Mouse (Mus musculus) splenic B cell, adult 2 months (primary cell): Measurements from ENCODE around the gene Cox7a2l.
A peak's percentile ranks its signal among the peaks of the same experiment; 100 is the strongest.

Experiments used
- DNase-seq: peaks from one replicate; pipeline ENCODE4 v3.0.0-alpha.2; 2011; ENCODE audit warnings: low read depth, low spot score
- H3K27me3 ChIP-seq: 2 replicates; pipeline ENCODE4 v1.6.1; 2012; ENCODE audit warnings: mild to moderate bottlenecking, low read length, moderate library complexity, mixed read lengths; ENCODE audit not compliant: control insufficient read depth, poor library complexity, insufficient read depth, severe bottlenecking
- H3K36me3 ChIP-seq: 2 replicates; pipeline ENCODE4 v1.6.1; 2012; ENCODE audit warnings: mild to moderate bottlenecking, low read length, moderate library complexity, mixed read lengths; ENCODE audit not compliant: control insufficient read depth, poor library complexity, insufficient read depth, severe bottlenecking

Cox7a2l gene

DNA sequence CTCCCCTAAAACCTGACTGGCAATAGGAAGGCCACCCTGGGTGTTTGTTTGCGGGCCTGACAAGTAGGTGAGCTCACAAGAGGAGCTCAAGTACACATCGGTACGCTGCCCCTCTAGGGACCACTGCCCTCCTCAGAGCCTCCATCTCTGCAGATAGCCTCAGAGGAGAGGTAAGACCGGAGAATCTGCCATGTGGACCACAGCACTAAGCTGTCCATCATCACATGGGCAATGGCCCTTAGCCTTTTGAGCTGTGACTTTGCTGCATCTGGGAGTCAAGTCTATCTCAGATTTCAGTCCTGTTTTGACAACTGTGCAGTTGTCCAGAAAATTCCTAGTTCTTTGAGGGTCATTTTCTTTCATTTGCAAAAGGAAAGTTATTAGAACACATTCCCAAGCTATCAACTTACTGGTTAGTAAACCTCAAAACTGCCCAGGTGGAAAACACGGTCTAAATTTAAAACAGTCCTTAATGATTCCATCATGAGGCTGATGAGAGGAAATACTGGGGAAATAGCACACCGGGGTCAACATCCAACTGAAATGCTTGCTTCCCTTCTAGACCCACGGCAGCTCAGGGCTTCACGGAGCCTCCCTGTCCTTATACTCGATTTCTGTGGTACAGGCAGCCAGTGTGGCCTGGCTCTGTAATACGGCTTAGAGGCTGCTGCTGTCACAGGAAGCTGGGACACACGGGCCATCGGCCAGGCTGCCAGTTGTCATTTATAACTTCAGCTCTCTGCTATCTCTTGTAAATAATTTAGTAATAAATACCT is 22.3 kb upstream of the Cox7a2l start:
- DNase-seq: no peak
- no peaks in the 10 kb centered on the region for H3K27me3 ChIP-seq
- no peaks in the 10 kb centered on the region for H3K36me3 ChIP-seq

- no peaks in the 10 kb centered on the region for H3K27me3 ChIP-seq
Measured at GRCm38 (mm10) chr17:83538694-83539093, 21.6 kb upstream of the Cox7a2l start.

DNA sequence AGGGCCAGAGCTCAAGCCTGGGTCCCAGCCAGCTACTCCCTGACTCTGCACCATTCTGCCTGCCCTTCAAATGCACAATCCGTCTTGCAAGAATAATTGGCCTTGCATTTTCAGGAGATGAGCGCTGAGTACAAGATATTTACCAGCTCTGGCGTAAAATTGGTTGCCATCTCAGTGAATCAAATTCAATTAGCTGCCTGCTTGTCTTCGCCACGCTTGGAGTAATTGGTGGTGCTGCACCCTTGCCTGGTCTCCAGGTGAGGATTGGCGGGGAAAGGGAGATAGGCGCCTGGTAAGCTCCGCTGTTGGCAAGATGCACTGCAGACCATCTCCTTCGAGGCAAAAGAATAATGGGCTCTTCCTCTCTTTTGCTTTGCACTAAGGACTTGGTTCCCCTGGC is 21.0 kb upstream of the Cox7a2l start:
- no peak for DNase-seq
- Histone ChIP-seq H3K27me3 (no peaks in the 10 kb centered on the region), H3K36me3 (no peaks in the 10 kb centered on the region)

More at GRCm38 (mm10) chr17:83538694-83539093, 21.6 kb upstream of the Cox7a2l start:
- no peaks in the 10 kb centered on the region for H3K36me3 ChIP-seq
- DNase-seq: no peak

GRCm38 (mm10) chr17:83533150-83533549 is 16.0 kb upstream of the Cox7a2l start:
- DNase-seq: no peak
- H3K36me3 ChIP-seq: no peaks in the 10 kb centered on the region

GRCm38 (mm10) chr17:83527651-83528381 is 10.7 kb upstream of the Cox7a2l start:
- no peak for DNase-seq
- no peaks in the 10 kb centered on the region for H3K36me3 ChIP-seq
- no peaks in the 10 kb centered on the region for H3K27me3 ChIP-seq

More at GRCm38 (mm10) chr17:83533150-83533549, 16.0 kb upstream of the Cox7a2l start:
- H3K27me3 ChIP-seq: no peaks in the 10 kb centered on the region

GRCm38 (mm10) chr17:83526624-83527532 is 9.7 kb upstream of the Cox7a2l start:
- Histone ChIP-seq H3K36me3 (no peaks in the 10 kb centered on the region), H3K27me3 (no peaks in the 10 kb centered on the region)
- DNase-seq: peak; percentile 30

GRCm38 (mm10) chr17:83526091-83526561 is 9.0 kb upstream of the Cox7a2l start:
- H3K27me3 ChIP-seq: no peaks in the 10 kb centered on the region
- no peaks in the 10 kb centered on the region for H3K36me3 ChIP-seq
- no peak for DNase-seq

DNA sequence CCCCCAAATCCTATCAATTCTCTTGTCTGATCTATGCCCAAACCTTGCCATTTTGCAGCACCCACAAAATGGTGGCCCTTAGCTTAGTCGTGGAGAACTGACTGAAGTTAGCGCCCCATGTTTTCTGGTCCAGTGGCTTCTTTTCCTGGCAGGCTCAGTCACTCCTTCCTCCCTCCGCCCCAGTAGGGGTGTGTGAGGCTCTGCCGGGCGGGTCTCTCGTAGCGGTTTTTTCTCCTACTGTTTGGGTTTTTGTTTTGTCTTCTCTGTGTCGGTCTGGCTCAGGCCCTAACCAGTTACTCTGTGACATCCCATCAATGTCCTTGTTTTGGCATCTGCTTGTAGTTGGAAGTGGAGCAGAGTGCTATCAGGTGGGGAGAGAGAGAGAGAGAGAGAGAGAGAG is 8.5 kb upstream of the Cox7a2l start:
- no peak for DNase-seq
- Histone ChIP-seq H3K36me3 (no peaks in the 10 kb centered on the region), H3K27me3 (no peaks in the 10 kb centered on the region)

DNA sequence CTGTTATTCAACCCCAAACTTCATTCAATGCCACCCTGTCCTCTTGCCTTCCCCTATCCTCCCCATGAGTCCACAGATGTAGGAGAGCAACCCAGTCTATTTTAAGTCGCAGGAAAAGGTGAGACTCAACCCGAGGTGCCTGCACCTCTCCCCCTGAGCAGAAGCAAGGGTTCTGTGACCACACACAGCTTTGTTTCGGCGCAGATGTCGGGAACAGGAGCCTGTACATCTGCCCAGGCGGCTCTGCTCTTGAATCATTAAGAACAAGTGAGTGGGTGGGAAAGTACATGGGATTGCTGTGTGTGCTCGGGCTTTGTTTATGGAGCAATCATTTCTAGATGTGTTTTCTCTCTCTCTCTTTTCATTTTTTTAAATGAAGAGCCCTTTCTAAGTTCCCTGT is 7.6 kb upstream of the Cox7a2l start:
- Histone ChIP-seq H3K27me3 (no peaks in the 10 kb centered on the region), H3K36me3 (no peaks in the 10 kb centered on the region)
- DNase-seq: no peak

GRCm38 (mm10) chr17:83522590-83523379 is 5.7 kb upstream of the Cox7a2l start:
- H3K27me3 ChIP-seq: no peaks in the 10 kb centered on the region
- no peak for DNase-seq
- no peaks in the 10 kb centered on the region for H3K36me3 ChIP-seq

DNA sequence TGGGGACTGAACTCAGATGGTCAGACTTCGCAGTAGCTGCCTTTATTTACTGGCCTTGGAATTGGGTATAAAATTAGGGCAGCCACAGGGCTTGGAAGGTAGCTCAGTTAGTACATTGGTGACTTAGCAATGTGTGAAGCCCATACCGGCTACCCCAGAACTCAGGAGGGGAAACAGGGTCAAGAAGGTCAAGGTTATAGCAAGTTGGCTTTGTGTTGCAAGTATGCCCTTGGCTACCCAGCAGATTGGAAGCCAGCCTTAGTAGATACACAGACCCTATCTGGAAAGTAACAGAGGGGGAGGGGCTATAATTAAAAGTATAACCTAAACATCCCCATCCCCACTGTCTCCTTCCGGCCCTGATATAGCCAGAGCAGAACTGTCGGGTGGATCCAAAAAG is 4.8 kb upstream of the Cox7a2l start:
- DNase-seq: no peak

DNA sequence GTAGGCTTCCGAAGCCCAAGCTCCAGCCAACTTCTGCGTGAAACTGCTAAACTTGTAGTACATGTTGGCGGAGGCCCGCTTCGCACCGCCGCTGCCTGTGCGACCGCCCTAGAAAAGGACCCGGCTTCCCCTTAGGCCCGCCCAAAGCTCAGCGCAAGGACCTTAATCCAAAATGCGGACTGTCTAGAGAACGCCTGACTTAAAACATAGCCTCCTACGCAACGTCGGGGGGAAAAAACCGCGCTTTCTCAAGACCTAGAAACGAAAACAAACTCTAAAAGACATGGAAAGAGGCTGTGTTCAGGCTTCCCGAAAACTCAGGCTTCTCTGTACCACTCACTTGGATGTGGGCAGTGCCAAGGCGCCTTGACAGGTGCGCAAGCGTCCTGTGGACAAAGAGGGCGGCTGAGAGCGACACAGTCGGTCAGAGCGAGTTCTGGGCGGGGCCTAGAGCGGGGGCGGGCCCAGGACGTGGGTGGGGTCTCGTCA is 2.9 kb downstream of the Cox7a2l start:
- DNase-seq: peak; percentile 94
- H3K36me3 ChIP-seq: no peaks in the 10 kb centered on the region

More for the DNA sequence above, 4.8 kb upstream of the Cox7a2l start:
- no peaks in the 10 kb centered on the region for H3K36me3 ChIP-seq
- H3K27me3 ChIP-seq: no peaks in the 10 kb centered on the region

GRCm38 (mm10) chr17:83513655-83514212 is 3.4 kb downstream of the Cox7a2l start:
- Histone ChIP-seq H3K27me3 (no peaks in the 10 kb centered on the region), H3K36me3 (no peaks in the 10 kb centered on the region)
- DNase-seq: peak; percentile 46

More for the DNA sequence above, 2.9 kb downstream of the Cox7a2l start:
- no peaks in the 10 kb centered on the region for H3K27me3 ChIP-seq
